Mouse (Mus musculus) ovary, postnatal 10 days (tissue): ENCODE data around the gene Hmgcl.
A peak's percentile ranks its signal among the peaks of the same experiment; 100 is the strongest.

ENCODE experiments used
- DNase-seq: peaks from one replicate; pipeline ENCODE4 v3.0.0; 2022; ENCODE audit warnings: low spot score

The Hmgcl gene

DNA sequence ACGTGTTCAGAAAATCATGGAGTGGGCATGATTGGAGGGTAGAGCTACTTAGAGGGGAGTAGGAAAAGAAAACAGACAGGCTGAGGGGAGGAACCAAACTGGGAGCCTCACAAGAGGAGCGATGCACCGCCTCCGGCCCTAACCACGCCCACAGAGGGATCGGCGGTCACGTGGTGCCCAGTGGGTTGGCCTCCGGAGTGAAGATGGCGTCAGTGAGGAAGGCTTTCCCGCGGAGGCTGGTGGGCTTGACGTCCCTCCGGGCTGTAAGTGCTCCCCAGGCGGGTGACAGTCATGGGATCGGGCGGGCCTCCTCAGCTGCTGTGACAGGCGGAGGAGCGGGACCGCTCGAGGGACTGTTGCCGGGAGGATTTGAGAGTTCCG is at the start of gene Hmgcl:
Gene Hmgcl (plus strand): TSS at position 171 of the 381 bp plus-strand sequence.
- DNase-seq = peak; percentile 75

DNA sequence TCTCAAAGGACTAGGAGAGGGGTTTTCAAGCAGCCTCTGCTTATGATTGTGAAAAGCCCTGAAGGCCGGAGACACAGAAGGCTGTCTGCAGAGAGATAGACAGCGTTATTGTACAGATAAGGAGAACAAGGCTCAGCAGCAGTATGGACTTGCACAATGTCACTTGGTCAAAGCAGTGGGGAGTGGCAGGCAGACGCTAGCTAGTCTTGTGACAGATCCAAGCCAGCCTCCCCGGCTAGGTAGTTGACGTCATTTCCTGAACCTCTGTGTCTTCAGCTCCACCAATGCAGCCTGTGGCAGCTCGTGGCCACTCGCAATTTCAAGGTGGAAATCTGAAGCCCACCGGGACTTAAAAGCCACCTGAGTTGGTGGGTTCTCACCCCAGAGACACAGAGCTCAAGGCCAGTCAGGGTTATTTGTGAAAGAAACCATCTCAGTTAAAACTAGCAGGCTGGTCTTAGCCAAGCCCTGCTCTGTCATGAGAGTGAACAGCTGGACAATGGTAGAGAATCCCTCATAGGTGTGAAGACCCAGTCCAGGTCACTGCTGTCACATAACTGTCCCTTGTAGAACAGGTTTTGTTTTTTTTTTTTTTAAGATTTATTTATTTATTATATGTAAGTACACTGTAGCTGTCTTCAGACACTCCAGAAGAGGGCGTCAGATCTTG is 47.7 kb upstream of the Hmgcl start:
- DNase-seq = no peak

DNA sequence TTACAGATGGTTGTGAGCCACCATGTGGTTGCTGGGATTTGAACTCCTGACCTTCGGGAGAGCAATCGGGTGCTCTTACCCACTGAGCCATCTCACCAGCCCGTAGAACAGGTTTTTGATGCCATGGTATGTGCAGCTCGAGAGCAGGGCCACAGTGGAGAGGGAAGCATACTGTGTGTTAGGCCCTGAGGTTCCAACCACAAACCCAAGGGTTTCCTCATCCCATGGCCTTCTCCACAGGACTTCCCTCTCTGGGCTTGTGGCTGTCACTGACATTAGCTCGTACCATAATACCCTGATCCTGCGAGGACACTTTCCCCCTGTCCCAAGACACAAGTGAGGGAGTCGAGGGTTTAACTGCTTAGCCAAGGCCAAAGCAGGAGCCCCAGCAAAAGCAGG is 47.2 kb upstream of the Hmgcl start:
- DNase-seq = no peak

DNA sequence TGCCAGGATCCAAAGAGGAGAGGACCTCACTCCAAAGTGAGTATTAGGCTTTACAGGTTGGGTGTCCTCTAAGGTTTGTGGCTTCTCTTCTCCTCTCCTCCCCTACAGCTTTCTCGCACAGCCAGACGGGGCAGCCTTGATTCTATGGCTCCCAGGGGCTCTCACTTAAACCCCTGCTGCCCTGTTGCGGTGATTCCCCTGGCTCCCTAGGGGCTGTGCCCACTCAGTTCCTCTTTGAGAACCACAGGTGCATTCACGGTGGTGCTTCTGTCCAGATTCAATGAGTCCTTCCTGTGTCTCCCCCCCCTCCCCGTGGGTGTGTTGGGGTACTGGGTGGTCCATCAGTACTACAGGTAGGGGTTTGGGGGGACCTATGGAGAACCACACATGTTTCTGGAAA is 46.2 kb upstream of the Hmgcl start:
- no peak for DNase-seq

DNA sequence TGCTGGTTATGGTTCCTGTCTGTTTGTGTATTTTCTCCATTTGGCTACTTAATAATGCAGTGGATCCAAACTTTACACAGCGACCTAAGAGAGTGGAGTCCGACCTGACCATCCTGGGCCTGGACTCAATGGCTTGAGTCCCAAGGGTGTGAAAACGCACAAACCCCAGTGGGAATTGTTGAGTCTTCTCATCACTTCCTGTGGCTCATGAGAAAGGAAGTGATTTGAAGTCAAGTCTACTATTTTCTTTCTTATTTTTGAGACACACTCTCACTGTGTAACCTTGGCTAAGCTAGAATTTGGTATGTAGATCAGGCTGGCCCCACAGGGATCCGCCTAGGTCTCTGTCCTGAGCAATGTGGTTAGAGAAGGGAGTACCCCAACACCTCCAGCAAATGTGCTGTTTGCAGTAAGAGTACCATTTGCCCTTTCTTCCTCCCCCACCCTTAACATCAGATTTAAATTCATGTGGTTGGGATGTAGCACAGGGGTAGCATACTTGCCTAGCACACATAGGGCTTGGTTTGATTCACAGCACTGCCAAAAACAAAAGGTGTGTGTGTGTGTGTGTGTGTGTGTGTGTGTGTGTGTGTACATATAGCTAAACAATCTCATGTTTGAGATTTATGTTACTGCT is 43.5 kb upstream of the Hmgcl start:
- no peak for DNase-seq

DNA sequence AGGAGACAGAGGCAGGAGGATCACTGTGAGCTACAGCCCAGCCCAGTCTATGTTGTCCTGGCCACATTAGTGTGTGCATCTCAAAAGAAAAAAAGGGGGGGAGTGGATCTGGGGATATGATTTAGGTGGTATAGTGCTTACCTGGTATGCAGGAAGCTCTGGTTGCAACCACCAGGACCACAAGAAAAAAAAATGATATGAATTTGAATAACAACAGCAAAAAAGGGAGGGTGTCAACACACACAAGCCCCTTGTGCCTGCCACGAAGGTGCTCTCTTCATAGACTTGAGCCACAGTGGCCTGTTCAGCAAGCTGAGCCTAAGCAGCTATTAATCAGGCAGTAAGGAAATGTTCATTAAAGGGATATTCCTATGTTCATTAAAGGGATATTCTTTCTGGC is 41.4 kb upstream of the Hmgcl start:
- no peak for DNase-seq

DNA sequence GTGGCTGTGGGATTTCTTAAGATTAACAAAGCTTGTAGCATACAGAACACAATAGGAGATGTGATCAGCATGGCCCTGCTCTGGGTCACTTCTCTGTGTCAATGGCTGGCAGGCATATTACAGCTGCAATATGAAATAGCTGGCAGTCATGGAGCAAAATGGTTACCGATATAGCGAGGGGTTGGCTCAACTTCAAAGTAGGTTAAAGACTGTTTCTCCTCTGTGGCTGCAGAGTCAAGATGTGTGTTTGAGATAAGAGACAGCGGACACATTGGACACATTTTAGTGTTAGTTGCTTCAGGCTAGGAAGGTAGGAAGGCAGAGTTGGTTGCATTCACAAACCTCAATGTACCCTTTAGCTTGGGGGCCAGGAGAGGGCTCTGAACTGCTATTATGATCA is 39.6 kb upstream of the Hmgcl start:
- DNase-seq = no peak

DNA sequence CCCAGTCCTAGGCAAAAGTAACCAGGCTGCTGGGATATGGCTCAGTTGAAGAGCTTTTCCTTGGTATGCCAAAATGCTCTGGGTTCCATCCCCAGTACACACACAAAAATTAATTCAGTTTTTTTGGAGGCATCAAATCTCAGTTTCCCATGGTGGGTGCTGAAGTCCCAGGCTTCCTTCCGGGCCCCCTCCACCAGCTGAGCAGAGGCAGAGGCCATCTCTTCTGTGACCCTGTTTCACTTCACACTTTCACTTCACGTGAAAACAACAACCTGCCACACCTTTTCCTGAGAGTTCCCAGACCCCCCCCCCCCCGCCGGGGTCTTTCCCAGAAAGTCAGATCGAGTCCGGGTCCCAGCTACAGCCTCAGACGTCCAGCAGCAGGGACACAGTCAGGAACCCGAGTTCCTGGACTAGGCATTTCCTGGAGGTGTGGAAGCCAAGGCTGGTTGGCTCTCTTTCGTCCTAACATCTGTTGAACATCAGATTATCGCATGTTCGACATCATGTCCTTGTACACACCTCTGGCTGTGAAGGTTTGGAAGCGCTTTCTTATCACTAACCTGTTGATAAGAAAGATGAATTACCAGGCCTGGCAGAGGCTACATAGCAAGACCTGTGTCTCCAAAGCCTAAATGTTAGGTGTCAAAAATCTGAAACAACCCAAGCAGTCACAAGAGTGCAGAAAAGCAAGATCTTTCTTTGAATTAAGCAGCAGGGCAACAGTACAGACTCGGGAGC is 36.8 kb upstream of the Hmgcl start:
- no peak for DNase-seq

DNA sequence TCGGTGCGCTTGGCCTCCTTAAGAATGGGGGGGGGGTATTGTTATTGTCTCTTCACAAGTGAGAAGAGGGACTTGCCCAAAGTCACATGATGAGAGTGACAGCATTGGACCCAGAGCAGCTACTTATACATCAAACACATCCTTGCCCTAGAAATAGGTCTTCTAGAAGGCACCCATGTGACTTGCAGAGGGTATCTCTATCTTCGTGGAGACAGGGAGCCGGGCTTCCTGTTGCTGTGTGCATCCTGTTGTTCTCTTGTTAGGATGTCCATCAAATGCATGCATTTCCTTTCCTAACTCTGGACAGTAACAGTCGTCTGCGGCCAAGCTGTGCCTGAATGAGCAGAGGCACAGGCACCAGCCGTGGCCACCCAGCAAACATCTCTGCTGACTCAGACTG is 34.7 kb upstream of the Hmgcl start:
- DNase-seq = no peak

DNA sequence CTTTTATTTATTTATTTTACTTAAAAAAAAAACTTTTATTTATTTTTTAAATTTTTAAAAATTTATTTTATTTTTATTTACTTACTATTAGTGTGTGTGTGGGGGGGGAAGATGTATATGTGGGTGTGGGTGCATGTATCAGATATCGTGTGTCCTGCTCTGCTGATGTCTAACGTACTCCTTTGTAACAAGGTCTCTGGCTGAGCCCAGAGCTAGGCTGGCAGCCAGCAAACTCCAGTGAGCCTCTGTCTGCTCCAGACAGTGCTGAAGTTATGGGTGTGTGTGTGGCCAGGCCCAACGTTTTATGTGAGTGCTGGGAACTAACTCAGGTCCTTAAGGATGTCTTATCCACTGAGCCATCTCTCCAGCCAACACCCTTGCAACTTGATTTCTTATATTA is 34.1 kb upstream of the Hmgcl start:
- DNase-seq = no peak

DNA sequence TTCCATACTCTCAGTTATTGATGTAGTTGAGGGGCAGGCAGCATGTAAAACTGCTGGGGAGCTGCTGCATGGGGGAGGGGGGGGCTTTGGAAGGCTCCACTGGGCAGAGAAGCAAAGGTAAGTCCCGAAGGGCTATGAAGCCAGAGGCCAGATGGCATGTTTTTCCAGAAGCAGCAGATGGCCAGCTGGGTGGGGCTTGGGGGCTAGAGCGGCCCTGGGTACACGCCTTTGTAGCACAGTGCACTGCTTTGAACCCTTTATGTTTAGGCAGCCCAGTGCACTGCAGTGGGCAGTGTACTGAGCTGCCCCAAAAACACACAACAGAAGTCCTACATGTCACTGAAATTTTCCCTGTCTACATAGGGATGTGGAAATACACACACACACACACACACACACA is 33.4 kb upstream of the Hmgcl start:
- DNase-seq = no peak

DNA sequence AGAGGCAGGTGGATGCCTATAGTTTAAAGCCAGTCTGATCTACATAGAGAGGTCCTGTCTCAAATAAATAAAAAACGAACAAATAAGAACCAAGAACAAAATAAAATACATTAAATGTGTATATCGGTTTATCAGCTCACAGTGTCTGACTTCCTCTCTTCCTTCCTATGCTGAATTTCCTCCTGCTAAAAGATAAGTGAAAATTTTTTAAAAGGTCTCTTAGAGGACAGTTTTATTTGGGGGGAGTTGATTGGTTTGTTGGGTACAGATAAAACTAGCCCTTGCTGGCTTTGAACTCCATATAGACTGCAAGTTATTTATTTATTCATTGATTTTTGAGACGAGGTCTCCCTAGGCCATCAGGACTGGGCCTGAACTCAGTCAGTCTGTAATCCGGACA is 32.8 kb upstream of the Hmgcl start:
- no peak for DNase-seq

DNA sequence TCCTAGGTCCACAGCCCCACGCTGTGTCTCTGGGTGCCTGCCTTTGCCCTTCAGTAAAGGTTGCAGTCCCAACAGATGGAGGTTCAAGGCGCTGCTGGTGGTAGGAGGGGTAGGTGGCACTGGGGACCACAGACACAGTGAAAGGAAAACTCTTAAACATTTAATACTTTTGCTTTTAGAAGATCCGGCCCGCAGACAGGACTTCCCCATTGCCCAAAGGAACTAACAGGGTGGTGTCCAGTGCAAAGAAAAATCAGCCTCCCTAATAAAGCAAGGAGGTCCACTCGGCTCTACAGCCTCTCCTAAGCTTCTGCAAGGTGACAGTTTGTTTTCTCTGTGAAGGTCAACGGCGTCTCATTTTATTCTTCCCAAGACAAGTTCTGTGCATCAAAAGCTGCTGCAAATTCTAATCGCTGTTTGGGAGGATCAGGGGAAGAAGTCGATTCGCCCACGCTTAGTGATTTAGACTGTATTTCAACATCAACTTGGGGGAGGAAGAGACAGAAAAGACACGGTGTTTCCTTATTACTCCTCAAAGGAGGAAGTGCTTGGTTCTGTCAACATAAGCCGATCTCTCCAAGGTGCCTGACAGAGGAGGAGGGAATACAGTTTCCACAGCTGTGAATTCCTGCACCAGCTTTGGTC is 27.5 kb upstream of the Hmgcl start:
- DNase-seq = no peak

DNA sequence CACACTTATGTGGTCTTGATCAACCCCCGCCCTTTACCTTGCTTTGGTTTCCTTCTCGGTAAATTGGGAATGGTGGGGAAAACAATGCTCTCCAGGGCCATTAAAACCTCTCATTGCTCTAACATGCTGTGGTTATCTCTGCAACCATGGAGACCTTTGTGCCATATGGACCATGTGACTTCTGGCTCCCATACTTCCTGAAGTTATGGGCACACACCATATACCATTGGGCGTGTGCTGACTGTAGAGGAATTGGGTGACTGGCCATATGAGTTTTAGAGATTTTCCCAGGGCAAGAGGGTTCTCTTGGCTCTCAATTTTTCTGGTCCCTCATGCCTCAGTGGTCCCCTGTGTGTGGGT is 27.0 kb upstream of the Hmgcl start:
- DNase-seq = no peak

DNA sequence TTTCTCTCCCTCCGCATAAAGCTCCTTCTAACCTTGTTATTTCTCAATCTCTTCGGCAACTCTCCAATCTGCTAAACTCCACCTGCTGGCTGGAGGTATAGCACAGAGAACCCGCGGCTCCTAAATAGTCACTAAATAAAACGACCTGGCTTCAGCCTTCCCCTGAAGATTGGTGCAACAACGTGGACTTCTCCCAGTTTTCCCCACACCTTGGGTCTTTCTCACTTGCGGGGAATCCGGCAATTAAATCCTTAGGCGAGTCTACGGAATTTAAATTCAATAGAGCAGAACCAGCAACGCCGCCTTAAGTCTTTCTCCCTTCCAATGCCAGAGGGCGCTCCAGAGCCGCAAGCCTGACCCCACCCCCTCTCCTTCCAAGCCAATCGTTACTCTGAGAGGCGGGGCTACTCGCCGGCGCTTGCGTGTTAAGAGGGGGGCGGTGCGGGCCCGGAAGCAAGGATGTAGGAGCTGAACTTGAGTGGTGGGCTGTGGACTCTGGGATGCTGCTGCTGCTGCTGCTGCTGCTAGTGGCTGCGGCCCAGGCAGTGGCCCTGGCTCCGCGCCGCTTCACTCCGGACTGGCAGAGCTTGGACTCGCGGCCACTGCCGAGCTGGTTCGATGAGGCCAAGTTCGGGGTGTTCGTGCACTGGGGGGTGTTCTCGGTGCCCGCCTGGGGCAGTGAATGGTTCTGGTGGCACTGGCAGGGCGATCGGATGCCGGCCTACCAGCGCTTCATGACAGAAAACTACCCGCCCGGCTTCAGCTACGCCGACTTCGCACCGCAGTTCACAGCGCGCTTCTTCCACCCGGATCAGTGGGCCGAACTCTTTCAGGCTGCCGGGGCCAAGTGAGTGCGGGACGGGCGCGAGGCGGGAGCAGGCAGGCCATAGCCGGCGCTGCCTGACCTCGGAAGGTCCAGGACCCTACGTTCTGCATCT is 25.7 kb upstream of the Hmgcl start, which contains the start of gene Fuca1:
Gene Fuca1 (plus strand): TSS at position 432 of the 938 bp plus-strand sequence.
- DNase-seq = peak; percentile 89

DNA sequence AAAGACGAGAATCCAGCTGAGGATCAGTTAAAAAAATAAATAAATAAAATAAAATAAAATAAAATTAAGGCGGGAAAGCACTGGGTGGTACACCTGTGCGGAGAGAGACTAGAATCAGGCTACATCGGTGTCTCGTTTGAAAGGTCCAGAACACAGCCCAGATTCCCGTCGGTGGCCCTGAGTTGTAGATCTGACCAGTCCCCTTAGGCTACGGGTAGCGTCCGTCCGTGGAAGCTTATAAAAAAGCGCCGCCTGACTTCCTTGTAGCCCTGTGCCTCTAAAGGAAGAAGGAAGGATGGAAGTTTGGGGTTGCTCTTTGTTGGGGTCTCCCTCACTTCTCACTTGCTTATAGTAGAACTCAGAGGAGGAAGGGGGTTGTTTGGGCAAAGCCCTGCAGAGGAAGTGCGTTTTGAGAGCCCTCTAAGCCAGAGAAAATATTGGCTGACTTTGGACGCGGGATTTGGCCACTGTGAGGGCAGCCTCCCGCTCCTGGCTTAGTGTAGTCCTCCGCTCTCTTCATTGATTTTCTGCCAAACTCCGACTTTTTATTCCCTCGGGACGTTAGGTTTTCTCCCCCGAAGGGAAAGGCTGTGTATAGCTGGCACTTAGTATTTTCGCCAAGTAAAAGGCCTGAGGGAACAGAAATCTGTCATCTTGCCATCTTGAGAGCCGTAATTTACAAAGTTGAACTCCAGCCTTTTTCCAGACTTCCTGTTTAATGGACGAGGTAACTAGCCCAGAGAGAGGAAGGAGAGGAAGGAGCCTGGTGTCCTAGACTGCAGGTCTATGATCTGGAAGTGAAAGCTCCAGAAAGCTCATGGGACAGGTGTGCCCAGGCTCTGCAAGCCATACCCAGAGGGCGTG is 24.8 kb upstream of the Hmgcl start:
- no peak for DNase-seq

DNA sequence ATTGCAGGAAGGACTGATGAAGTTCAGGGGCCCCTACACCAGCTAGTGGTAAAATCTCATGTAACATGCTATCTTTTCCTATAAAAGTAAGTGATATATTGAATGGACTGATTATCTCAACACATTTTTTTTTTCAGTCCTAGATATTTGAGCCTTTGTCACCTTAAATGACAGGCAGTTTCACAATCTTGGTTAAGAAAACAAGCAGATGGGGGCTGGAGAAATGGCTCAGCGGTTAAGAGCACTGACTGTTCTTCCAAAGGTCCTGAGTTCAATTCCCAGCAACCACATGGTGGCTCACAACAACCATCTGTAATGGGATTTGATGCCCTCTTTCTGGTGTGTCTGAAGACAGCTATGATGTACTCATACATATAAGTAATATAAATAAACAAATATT is 24.1 kb upstream of the Hmgcl start:
- DNase-seq = no peak

DNA sequence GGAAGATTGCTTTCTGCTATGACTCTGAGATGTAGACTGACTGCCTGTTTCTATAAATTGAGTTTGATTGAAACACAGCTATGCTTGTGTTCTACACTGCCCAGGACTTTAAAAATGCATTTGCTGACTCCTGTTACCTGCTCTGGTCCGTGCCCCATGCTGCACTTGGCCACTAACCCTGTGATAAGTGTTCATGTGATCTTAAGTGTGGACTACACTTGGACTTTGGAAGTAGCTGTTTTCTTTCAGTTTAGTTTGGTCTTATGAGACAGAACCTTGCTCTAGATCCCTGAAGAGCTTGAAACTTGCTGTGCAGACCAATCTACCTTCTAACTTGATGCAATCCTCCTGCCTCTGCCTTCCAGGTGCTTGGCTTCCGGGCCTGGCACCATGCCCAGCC is 21.8 kb upstream of the Hmgcl start:
- DNase-seq = no peak

DNA sequence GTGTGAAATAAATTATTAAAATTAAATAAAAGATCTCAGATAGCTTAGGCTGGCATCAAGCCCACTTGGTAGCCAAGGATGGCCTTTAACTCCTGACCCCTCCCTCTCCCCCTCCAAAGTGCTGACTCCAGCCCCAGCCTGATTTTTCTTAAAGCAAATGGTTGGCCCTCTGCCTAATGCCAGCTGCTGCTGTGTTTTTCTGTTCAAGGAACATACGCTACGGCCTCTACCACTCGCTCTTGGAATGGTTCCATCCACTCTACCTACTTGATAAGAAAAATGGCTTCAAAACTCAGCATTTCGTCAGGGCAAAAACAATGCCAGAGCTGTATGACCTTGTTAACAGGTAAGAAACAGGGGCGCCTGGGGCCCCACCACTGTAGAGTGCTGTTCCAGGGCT is 20.9 kb upstream of the Hmgcl start:
- DNase-seq = no peak

DNA sequence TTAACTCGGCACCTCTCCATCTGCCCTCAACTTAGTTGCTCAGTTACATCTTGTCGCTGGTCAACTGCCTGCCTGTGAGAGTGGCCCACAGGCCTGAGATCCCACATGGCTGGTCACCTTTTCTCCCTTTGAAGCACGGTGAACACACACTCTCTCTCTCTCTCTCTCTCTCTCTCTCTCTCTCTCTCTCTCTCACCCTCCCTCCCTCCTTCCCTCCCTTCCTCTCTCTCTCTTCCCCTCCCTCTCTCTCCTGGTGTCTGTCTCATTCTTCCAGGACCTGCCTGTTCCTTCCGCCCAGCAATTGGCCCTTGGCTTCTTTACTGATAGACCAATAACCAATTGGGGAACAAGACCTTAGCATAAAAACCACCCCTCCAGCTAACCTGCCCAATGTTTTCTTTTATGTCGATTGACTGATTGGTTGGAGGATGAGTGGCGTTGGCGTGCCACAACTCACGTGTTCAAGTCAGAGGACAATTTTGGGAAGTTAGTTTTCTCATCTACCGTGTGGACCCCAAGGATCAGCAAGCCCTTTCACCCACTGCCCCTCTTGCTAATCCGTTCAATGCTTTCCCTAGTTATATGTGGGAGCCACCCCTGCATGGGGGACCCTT is 19.9 kb upstream of the Hmgcl start:
- no peak for DNase-seq
